Mouse (Mus musculus): ENCODE measurements around the gene Col18a1.

DNA sequence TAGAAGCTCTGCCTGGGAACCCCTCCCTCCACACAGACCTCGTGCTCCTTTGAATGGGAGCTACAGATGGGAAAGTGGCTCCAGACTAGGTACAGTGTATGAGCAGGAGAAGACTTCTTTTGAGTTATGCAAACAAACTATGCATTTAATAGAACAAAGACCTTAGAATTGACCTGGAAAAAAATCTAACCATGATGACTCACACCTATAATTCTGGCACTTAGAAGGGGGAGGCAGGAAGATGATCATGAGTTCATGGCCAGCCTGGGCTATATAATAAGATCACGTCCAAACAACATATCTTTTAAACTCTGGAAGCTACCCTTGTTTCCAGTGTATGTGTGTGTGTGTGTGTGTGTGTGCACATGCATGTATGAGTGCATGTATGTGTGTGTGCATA, 149.3 kb downstream of the Col18a1 start:
- TF ChIP-seq CTCF (IDR thresholded peaks at IDR 0.05) (no peak), EP300 (IDR thresholded peaks at IDR 0.05) (no peak)

All from lung, postnatal 0 days (tissue).